Mouse (Mus musculus) monocyte, adult 2 months (primary cell): ENCODE results near the gene Mdga1.

Experiments
- DNase-seq, 2 experiments: peaks; one replicate each; pipeline ENCODE4 v3.0.0; 2022; ENCODE audit warnings: low spot score in 2 of 2, low read depth in 1 of 2

The Mdga1 gene

GRCm38 (mm10) chr17:29925608-29926606, 44.0 kb downstream of the Mdga1 start:
- DNase-seq = no peak

GRCm38 (mm10) chr17:29920089-29920488, 49.8 kb downstream of the Mdga1 start:
- DNase-seq = no peak

GRCm38 (mm10) chr17:29919552-29919920, 50.4 kb downstream of the Mdga1 start:
- no peak for DNase-seq

- DNase-seq = no peak
Measured at GRCm38 (mm10) chr17:29918791-29919551, 50.9 kb downstream of the Mdga1 start.

GRCm38 (mm10) chr17:29916968-29917367, 52.9 kb downstream of the Mdga1 start:
- no peak for DNase-seq

- no peak for DNase-seq
Measured at GRCm38 (mm10) chr17:29915820-29916219, 54.1 kb downstream of the Mdga1 start.

- no peak for DNase-seq
Measured at GRCm38 (mm10) chr17:29913301-29913965, 56.5 kb downstream of the Mdga1 start.

GRCm38 (mm10) chr17:29912733-29913132, 57.2 kb downstream of the Mdga1 start:
- DNase-seq = no peak

- no peak for DNase-seq
Measured at GRCm38 (mm10) chr17:29909031-29909430, 60.9 kb downstream of the Mdga1 start.

- DNase-seq = no peak
Measured at GRCm38 (mm10) chr17:29904694-29905093, 65.2 kb downstream of the Mdga1 start.

GRCm38 (mm10) chr17:29902406-29903155, 67.3 kb downstream of the Mdga1 start:
- no peak for DNase-seq

GRCm38 (mm10) chr17:29900289-29900688, 69.6 kb downstream of the Mdga1 start:
- DNase-seq = no peak

- DNase-seq = no peak
Measured at GRCm38 (mm10) chr17:29896181-29897054, 73.5 kb downstream of the Mdga1 start.

- DNase-seq = no peak
Measured at GRCm38 (mm10) chr17:29895566-29895965, 74.3 kb downstream of the Mdga1 start.

GRCm38 (mm10) chr17:29894965-29895364, 74.9 kb downstream of the Mdga1 start:
- DNase-seq = no peak

- DNase-seq = no peak
Measured at GRCm38 (mm10) chr17:29890451-29891110, 79.3 kb downstream of the Mdga1 start.

- no peak for DNase-seq
Measured at GRCm38 (mm10) chr17:29888981-29889980, 80.6 kb downstream of the Mdga1 start.
